Mouse (Mus musculus): ENCODE measurements around the gene Olfr50. TPM values are rescaled to one million over a fixed set of nuclear protein-coding genes. Genes with fewer than 3 reads are reported as not detected.

Gene Olfr50
- not detected in 2 replicates for polyA plus RNA-seq (2012; ENCODE audit: insufficient read depth, insufficient read length, missing spikeins)

DNA sequence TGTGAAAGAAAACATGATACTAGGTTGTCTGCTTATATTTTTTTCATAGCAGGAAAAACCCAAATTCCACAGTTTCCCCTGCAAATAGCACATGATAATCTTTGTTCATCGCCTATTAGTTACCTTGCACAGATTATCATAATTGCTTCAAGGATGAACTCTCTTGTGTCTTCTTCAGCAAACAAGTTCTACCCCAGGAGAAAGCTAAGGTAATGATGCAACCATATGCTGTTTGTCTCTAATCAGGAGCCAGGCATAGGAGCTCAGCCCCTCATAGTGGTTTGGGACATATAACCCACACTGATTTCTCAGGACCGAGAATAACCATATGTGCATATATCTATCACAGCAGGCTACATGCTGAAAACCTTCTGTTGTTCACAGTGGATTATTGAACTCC, at the start of gene Olfr50:
Gene Olfr50 (plus strand): TSS at position 301 of the 400 bp plus-strand sequence.
- Histone ChIP-seq H3K4me3 (ENCODE audit: insufficient read depth, low read length) (no peak within 1 kb of the TSS), H3K4me1 (ENCODE audit: control insufficient read depth, insufficient read depth, low read length) (no peaks in the 10 kb centered on the region), H3K27ac (ENCODE audit: insufficient read depth, low read depth, low read length) (no peak within 1 kb of the TSS)
- TF ChIP-seq POLR2A (IDR thresholded peaks at IDR 0.05; ENCODE audit: borderline replicate concordance, low read depth, low read length) (no peak), CTCF (IDR thresholded peaks at IDR 0.05; ENCODE audit: low read depth, low read length) (no peak)

DNA sequence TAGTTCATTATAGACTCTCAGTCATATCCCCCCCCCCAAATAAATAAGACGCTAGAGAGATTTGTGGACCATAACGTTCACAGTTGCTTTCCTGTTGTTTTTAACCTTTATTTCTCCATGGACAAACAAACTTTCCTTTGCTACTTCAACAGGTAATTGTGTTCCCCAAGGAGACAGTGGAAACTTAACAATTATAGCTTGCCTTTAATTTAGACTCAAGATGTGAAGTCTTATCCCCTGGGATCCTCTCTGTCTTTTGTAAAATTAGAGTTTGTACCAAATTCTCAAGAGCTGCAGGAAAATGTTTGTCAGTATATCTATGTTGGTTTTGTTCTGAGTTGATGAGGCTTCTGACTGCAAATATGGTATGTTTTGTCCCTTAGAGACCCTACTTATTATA, 6.4 kb upstream of the Olfr50 start, which contains the start of gene Olfr348:
Gene Olfr348 (plus strand): TSS at position 301 of the 400 bp plus-strand sequence.
- H3K4me1 ChIP-seq (ENCODE audit: control insufficient read depth, insufficient read depth, low read length): no peaks in the 10 kb centered on the region
- no peak within 1 kb of the TSS for H3K4me3 ChIP-seq (ENCODE audit: insufficient read depth, low read length)
- TF ChIP-seq POLR2A (IDR thresholded peaks at IDR 0.05; ENCODE audit: borderline replicate concordance, low read depth, low read length): no peak
- TF ChIP-seq CTCF (IDR thresholded peaks at IDR 0.05; ENCODE audit: low read depth, low read length): no peak
- no peak within 1 kb of the TSS for H3K27ac ChIP-seq (ENCODE audit: insufficient read depth, low read depth, low read length)

DNA sequence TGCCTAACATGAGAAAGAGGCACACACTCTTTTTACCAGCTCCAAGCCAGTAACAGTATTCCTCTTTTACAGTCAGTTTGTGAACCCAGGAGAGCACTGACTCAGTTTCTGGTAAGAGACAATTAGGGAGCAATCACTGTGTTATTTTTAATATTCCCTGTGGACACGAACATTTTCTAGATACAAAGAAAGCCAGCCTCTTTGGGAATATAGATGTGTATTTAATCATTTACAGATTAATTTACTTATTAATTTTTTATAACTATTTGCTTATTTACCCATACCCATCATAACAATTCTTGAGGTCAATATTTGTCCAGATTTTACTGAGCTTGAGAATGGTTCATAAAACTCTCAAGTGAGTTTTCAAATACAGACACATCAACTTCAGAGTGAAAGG, 26.6 kb downstream of the Olfr50 start, which contains the start of gene Olfr3:
Gene Olfr3 (minus strand): TSS at position 101 of the 400 bp plus-strand sequence.
- Histone ChIP-seq H3K4me1 (ENCODE audit: control insufficient read depth, insufficient read depth, low read length) (no peaks in the 10 kb centered on the region), H3K4me3 (ENCODE audit: insufficient read depth, low read length) (no peak within 1 kb of the TSS), H3K27ac (ENCODE audit: insufficient read depth, low read depth, low read length) (no peak within 1 kb of the TSS)
- TF ChIP-seq POLR2A (IDR thresholded peaks at IDR 0.05; ENCODE audit: borderline replicate concordance, low read depth, low read length) (no peak), CTCF (IDR thresholded peaks at IDR 0.05; ENCODE audit: low read depth, low read length) (no peak)

DNA sequence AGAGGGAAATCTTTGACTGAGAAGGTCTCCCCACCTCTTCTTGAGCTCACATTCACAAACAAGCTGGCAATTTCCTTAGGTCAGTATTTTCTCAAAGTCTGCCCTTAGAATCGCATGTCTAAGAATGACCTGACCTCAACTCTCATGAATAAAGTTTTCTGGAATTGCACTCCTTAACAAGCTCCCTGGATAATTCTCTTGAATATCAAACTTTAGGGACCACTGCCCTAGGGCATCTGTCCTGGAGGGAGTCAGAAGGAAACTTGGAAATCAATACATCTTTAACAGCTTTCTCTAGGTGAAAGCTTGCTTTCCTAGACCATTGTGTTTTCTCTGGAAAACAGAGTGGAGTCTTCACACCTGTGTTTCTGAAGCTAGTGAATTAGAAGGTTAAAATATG, 55.7 kb downstream of the Olfr50 start, which contains the start of gene Olfr350:
Gene Olfr350 (plus strand): TSS at position 301 of the 400 bp plus-strand sequence.
- H3K27ac ChIP-seq (ENCODE audit: insufficient read depth, low read depth, low read length): no peak within 1 kb of the TSS
- H3K4me1 ChIP-seq (ENCODE audit: control insufficient read depth, insufficient read depth, low read length): no peaks in the 10 kb centered on the region
- no peak within 1 kb of the TSS for H3K4me3 ChIP-seq (ENCODE audit: insufficient read depth, low read length)
- TF ChIP-seq POLR2A (IDR thresholded peaks at IDR 0.05; ENCODE audit: borderline replicate concordance, low read depth, low read length): no peak
- no peak for TF ChIP-seq CTCF (IDR thresholded peaks at IDR 0.05; ENCODE audit: low read depth, low read length)

Other genes with a start within 250 kb of the Olfr50 start
- gene Olfr344, start 223.9 kb upstream of the Olfr50 start, polyA plus RNA-seq (2012; ENCODE audit: insufficient read depth, insufficient read length, missing spikeins): 0.07 and 0.17 TPM in 2 replicates
- gene Olfr345, start 150.5 kb upstream of the Olfr50 start, polyA plus RNA-seq (2012; ENCODE audit: insufficient read depth, insufficient read length, missing spikeins): not detected in 2 replicates
- gene Olfr346, start 104.8 kb upstream of the Olfr50 start, polyA plus RNA-seq (2012; ENCODE audit: insufficient read depth, insufficient read length, missing spikeins): not detected in 2 replicates
- not detected in 2 replicates for gene Olfr347, start 58.6 kb upstream of the Olfr50 start, polyA plus RNA-seq (2012; ENCODE audit: insufficient read depth, insufficient read length, missing spikeins)
- gene Olfr348, start 6.3 kb upstream of the Olfr50 start, polyA plus RNA-seq (2012; ENCODE audit: insufficient read depth, insufficient read length, missing spikeins): not detected in 2 replicates
- gene Olfr3, start 26.5 kb downstream of the Olfr50 start, polyA plus RNA-seq (2012; ENCODE audit: insufficient read depth, insufficient read length, missing spikeins): not detected in 2 replicates
- not detected in 2 replicates for gene Olfr350, start 55.8 kb downstream of the Olfr50 start, polyA plus RNA-seq (2012; ENCODE audit: insufficient read depth, insufficient read length, missing spikeins)
- gene Olfr351, start 72.1 kb downstream of the Olfr50 start, polyA plus RNA-seq (2012; ENCODE audit: insufficient read depth, insufficient read length, missing spikeins): not detected in 2 replicates
- gene Olfr352, start 77.9 kb downstream of the Olfr50 start, polyA plus RNA-seq (2012; ENCODE audit: insufficient read depth, insufficient read length, missing spikeins): 0.16 and 0.41 TPM in 2 replicates
- gene Olfr353, start 102.4 kb downstream of the Olfr50 start, polyA plus RNA-seq (2012; ENCODE audit: insufficient read depth, insufficient read length, missing spikeins): not detected in 2 replicates
- 0.07 TPM in 1 of 2 replicates, not detected in the other for gene Olfr354, start 115.1 kb downstream of the Olfr50 start, polyA plus RNA-seq (2012; ENCODE audit: insufficient read depth, insufficient read length, missing spikeins)
- not detected in 2 replicates for gene Olfr355, start 138.4 kb downstream of the Olfr50 start, polyA plus RNA-seq (2012; ENCODE audit: insufficient read depth, insufficient read length, missing spikeins)
- gene Olfr356, start 146.6 kb downstream of the Olfr50 start, polyA plus RNA-seq (2012; ENCODE audit: insufficient read depth, insufficient read length, missing spikeins): not detected in 2 replicates
- not detected in 2 replicates for gene Olfr357, start 203.3 kb downstream of the Olfr50 start, polyA plus RNA-seq (2012; ENCODE audit: insufficient read depth, insufficient read length, missing spikeins)
- not detected in 2 replicates for gene Olfr358, start 218.8 kb downstream of the Olfr50 start, polyA plus RNA-seq (2012; ENCODE audit: insufficient read depth, insufficient read length, missing spikeins)

Data from bone marrow macrophage, adult 2 months (primary cell).